Mouse (Mus musculus): ENCODE data around the gene Tmem245.

GRCm38 (mm10) chr4:56901671-56902070 is 45.6 kb downstream of the Tmem245 start:
- TF ChIP-seq EP300 (IDR thresholded peaks at IDR 0.05; ENCODE audit: low read depth) (no peak), CTCF (IDR thresholded peaks at IDR 0.05; ENCODE audit: low read depth) (peak; percentile 40; the same call in 1 of the 2 replicates)
